Mouse (Mus musculus) cerebellum, postnatal 10 days (tissue): ENCODE results near the gene Ptbp2.

Experiments
- DNase-seq, 2 experiments: peaks; one replicate each; pipeline ENCODE4 v3.0.0; 2021; ENCODE audit warnings: mixed read lengths in 2 of 2

Gene Ptbp2

GRCm38 (mm10) chr3:119784366-119784765 lies at the start of gene Ptbp2:
Gene Ptbp2, minus strand, starts transcription at chr3:119784466.
- no peak for DNase-seq

GRCm38 (mm10) chr3:119814678-119815077 lies 30.4 kb upstream of the Ptbp2 start:
- no peak for DNase-seq

DNA sequence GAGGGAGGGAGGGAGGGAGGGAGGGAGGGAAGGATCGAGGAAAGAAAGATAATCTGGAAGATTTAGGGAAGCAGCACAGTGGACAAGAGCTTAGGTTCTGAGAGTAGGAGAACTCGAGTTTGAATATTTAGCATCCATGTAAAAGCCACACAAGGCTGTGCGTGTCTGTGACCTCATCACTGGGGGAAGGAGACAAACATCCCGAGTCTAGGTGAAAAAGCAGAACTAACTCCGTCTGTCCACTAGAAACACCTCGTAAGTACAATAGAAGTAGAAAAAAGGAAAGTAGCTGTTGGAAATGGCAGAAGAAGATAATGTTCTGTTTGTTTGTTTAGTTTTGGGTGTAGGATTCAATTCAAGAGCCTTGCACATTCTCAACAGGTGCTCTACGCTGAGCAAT lies 21.9 kb upstream of the Ptbp2 start:
- DNase-seq, result no peak

- no peak for DNase-seq
These were observed 10.6 kb upstream of the Ptbp2 start for GRCm38 (mm10) chr3:119794677-119795365.

GRCm38 (mm10) chr3:119782946-119783701 lies 1.1 kb downstream of the Ptbp2 start:
- DNase-seq, result peak; percentile 93 to 96

GRCm38 (mm10) chr3:119782022-119782945 lies 2.0 kb downstream of the Ptbp2 start:
- peak; percentile 80 to 81 for DNase-seq

DNA sequence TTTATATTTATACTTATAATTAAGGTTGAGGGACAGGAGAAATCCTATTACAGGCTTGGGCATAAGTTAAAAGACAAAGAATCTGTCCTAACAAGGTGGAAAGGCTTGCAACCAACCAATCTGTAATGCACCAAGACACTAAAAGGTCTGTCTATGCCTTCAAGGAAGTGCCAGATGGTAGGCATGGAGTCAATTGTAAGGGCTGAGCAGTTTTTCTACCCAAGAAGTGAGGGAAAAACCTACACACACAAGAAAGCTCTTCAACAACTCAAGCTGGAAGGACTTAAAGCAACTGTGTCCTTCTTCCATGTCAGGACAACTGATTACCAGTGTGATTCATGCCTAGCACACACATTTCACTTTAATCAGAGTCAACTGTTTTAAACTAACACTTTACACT lies 3.4 kb downstream of the Ptbp2 start:
- no peak for DNase-seq

GRCm38 (mm10) chr3:119779261-119779660 lies 5.0 kb downstream of the Ptbp2 start:
- no peak for DNase-seq

DNA sequence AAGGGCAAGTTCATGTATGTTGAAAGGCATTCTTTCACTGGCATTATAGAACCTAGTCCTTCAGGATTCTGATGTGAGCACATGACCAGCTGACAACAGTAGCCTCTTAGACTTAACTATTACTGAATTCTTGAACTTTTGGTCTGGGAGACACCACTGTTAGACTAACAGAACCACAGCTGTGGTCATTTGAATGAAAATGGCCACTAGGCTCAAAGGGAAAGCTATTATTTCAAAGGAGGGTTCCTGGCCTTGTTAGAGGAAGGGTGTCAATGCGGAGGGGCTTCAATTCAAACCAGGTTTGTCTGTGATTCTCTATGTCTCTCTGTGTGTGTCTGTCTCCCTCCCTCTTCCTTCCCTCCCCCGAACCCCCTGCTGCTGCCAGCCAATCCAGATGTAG lies 5.8 kb downstream of the Ptbp2 start:
- DNase-seq, result no peak

- no peak for DNase-seq
These were observed 8.1 kb downstream of the Ptbp2 start for GRCm38 (mm10) chr3:119776129-119776528.

DNA sequence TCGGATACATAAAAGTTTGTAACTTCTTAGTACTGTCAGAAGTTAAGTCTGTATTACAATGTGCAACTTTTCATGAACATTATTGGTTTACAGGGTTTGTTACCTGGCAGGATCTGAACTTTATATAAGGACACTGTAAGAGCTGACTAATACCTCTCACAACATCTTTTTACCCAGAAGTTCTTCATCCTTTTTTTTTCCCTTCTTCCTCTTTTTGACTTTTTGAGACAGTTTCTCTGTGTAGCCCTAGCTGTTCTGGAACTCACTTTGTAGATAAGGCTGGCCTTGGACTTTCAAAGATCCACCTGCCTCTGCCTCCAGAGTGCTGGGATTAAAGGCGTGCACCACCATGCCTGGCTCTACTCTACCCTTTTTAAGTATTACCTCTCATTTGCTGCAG lies 11.5 kb downstream of the Ptbp2 start:
- no peak for DNase-seq

DNA sequence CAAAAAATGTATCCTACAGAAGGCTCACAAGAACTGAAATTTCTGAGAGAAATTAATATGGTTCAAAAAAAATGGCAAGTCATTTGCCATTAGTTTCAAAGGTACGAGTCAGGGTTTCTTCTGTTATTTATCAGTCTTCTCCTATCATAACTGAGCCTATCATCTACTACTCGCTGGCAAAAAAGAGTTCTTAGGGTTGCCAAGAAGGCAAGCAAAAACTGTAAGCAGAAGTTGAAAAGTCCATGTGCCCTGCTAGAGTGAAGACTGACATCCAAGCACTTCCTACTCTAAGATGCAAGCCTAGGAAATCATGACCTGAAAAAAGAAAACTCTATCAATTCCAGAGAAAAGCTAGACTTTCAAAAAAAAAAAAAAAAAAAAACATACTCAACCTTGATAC lies 20.5 kb downstream of the Ptbp2 start:
- no peak for DNase-seq

DNA sequence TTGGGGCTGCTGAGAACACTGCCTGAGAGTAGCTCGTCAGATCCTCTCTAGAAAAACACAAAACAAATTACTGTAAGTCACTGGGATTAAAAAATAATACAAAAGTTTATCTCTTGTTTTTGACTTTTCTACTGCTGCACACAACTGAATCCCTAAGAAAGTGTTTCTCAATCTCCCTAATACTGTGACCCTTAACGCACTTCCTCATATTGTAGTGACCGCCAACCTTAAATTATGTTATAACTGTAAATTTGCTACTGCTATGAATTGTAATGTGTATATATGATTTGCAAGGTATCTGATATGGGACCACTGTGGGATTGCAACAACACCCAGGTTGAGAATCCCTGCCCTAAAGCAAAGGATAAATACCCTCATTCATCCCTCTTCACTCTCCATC lies 22.5 kb downstream of the Ptbp2 start:
- DNase-seq, result no peak

GRCm38 (mm10) chr3:119753791-119754190 lies 30.5 kb downstream of the Ptbp2 start:
- peak; percentile 27 to 56 for DNase-seq

- peak; percentile 42 to 49 for DNase-seq
These were observed 34.6 kb downstream of the Ptbp2 start for GRCm38 (mm10) chr3:119749551-119750249.

DNA sequence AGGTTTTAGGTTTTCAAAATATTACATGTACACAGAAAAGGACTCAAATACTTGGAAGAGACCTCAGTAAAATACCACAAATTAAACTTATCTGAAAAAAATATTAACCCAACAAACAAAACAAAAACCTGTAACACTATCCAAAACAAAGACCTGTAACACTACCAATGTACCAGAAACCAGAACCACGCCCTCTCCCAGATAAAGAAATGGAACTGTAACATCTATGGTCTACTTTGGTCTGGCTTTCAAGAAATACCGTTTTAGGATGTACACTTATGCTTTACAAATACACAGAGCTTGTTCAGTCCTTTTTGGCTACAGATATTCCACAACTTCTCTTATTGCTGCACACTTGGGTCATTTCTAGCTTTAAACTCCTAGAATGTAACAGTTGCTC lies 35.1 kb downstream of the Ptbp2 start:
- DNase-seq, result no peak

- DNase-seq, result no peak
These were observed 37.6 kb downstream of the Ptbp2 start for GRCm38 (mm10) chr3:119746656-119747055.

DNA sequence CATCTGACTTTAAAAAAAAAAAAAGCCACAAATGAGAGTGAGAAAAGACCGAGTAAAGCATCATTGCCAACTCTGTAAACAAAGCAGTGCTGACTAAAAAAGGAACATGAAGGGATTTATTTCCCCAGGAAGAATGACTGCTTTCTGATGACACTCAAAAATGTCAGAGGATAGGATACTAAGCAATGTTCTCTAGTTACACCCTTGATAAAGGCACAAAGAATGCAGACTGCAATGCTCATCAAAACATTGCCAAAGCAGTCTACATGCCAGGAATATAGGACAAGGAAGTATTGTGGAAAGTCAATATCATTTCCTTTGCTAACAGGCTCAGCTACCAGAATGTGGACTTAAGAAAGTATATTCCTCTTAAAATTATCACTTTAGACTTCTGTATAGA lies 38.5 kb downstream of the Ptbp2 start:
- no peak for DNase-seq

DNA sequence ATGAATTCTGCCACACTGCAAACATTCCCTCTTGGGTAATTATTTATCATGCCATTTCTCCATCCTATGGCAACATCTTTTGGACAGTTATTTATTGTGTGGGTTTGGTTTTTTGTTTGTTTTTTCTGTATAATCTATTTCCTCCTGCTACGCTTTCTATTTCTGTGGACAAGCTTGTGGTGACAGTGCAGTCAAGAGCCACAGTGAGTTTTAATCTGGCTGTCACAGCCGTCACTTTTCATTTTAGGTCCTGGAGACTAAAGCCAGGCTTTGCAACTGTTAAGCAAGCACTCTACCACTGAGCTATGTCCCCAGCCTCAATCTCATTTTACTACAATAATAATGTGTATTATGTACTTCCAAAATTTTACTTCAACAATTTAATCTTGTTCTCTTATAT lies 54.4 kb downstream of the Ptbp2 start:
- DNase-seq, result no peak

DNA sequence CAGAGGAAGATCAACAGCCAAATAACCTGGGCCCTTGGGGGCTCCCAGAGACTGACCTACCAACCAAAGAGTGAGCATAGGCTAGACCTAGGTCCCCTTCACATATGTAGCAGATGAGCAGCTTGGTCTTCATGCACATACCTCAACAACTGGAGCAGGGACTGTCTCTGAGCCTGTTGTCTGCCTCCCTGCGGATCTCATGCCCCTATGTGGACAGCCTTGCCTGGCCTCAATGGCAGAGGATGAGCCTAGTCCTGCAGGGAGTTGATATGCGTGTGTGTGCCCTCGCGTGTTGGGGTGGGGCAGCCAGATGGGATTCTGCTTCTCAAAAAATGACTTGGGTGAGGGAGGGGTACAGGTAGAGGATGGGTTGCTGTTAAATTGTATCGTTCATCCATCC lies 72.2 kb downstream of the Ptbp2 start:
- no peak for DNase-seq

- DNase-seq, result no peak
These were observed 72.8 kb downstream of the Ptbp2 start for GRCm38 (mm10) chr3:119711503-119711902.

DNA sequence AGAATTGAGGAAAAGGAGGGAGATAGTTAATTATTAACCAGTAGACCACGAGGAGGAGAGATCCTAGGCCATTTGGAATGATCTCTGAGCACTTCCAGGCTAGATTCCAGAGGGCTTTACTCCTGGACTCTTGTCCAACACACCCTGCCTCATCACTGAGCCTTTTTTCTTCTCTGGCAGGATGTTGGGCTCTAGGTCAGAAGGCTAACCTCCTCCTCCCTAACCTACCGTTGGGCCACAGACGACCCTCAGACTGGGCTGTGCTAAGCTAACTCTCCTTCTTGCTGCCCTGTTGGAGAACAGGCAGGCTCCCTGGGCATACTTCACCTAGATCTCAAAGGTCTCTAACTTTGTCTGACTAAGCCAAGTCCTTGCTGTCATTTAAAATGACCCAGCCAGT lies 82.8 kb downstream of the Ptbp2 start:
- no peak for DNase-seq

DNA sequence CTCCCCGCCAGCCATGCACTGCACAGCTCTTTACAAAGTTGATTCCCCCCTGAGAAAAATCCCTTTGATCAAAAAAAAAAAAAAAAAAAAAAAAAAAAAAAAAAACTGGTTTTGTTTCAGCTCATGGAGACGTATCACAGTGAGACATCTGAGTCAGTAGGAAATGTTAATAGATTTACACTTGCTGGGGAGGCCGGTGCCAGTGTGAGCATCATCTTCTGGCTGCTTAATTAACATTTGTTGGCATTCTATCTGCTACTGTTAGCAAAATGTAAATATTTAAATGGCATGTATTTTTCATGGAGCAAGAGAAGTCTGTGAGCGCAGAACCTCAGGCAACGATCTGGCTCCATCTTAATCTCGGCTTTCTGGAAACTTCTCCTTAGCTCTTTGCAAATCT lies 99.5 kb downstream of the Ptbp2 start:
- no peak for DNase-seq
